Mouse (Mus musculus) B cell, adult 67 days (primary cell): ENCODE results near the gene Ess2. TPM values are rescaled to one million over a fixed set of nuclear protein-coding genes. Genes with fewer than 3 reads are reported as not detected.

Experiments used
- total RNA-seq, 2 experiments: library from RNA; stranded (reverse); gene quantifications; 4 replicates each; pipeline ENCODE4 v1.2.4; 2023

Gene Ess2
- 10 to 100 TPM; 61.7 to 71.5 TPM for total RNA-seq

GRCm38 (mm10) chr16:17911052-17911595, at the start of gene Ess2:
TSS of gene Ess2 (minus strand) at chr16:17911348.

GRCm38 (mm10) chr16:17928087-17928580, 17.0 kb upstream of the Ess2 start, which contains the start of gene Slc25a1:
TSS of gene Slc25a1 (minus strand) at chr16:17928219.

GRCm38 (mm10) chr16:17914307-17915249, 3.4 kb upstream of the Ess2 start, which contains the start of gene Gsc2:
TSS of gene Gsc2 (minus strand) at chr16:17915059.

GRCm38 (mm10) chr16:17898462-17898861, 12.7 kb downstream of the Ess2 start, which contains the start of the genes Dgcr2 and Tssk2:
TSS of gene Dgcr2 (minus strand) at chr16:17898562.
TSS of gene Tssk2 (plus strand) at chr16:17898637.

GRCm38 (mm10) chr16:17893923-17894322, 17.2 kb downstream of the Ess2 start, which contains the start of gene Tssk1:
TSS of gene Tssk1 (plus strand) at chr16:17894223.

DNA sequence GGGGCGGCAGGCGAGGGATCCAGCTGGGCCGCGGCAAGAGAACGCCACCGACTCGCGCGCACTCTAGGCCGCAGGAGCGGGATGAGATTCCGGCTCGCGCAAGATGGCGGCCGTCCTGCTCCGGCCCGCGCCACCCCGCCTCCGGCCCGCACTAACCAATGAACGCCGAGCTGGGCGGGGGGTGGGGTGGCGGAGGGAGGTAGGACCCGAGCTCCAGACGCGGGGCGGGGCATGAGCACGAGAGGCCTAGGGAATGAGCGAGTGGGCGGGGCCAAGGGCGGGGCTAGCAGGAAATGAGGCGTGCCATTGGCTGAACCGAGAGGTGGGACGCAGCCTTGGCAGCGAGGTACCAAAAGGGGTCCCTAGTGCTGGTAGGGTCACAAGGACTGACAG, 19.6 kb downstream of the Ess2 start, which contains the start of gene Gm20518:
Gm20518 (minus strand) TSS at position 105 of the 393 bp plus-strand sequence.

Other genes starting within 250 kb of the Ess2 start
- gene Med15, start 178.5 kb downstream of the Ess2 start, total RNA-seq = 100 to 1,000 TPM; 132 to 138 TPM
- gene Klhl22, start 151.7 kb downstream of the Ess2 start, total RNA-seq = 10 to 100 TPM; 15.6 to 15.8 TPM
- gene Scarf2, start 114.1 kb downstream of the Ess2 start, total RNA-seq = under 1 TPM in 1 of 2 experiments, not detected in 1; 0.17 TPM
- not detected for gene B830017H08Rik, start 78.2 kb downstream of the Ess2 start, total RNA-seq
- 10 to 100 TPM; 14.3 to 19.8 TPM for gene Car15, start 73.0 kb downstream of the Ess2 start, total RNA-seq
- 1 to 10 TPM; 2.9 to 3.4 TPM for gene Gm20518, start 19.7 kb downstream of the Ess2 start, total RNA-seq
- not detected for gene Tssk1, start 17.1 kb downstream of the Ess2 start, total RNA-seq
- gene Dgcr2, start 12.8 kb downstream of the Ess2 start, total RNA-seq = 10 to 100 TPM; 68.9 to 73.3 TPM
- not detected for gene Tssk2, start 12.7 kb downstream of the Ess2 start, total RNA-seq
- gene Gsc2, start 3.7 kb upstream of the Ess2 start, total RNA-seq = not detected
- 10 to 100 TPM; 25.5 to 35.3 TPM for gene Slc25a1, start 16.9 kb upstream of the Ess2 start, total RNA-seq
- not detected for gene Vpreb2, start 69.1 kb upstream of the Ess2 start, total RNA-seq
- 10 to 100 TPM; 16.0 to 19.9 TPM for gene Dgcr6, start 141.5 kb upstream of the Ess2 start, total RNA-seq
- 10 to 100 TPM in 1 of 2 experiments, 1 to 10 TPM in 1; 8.1 to 13.0 TPM for gene Prodh, start 178.9 kb upstream of the Ess2 start, total RNA-seq
- not detected for gene Rtn4r, start 216.3 kb upstream of the Ess2 start, total RNA-seq